Mouse (Mus musculus): ENCODE measurements around the gene Pip5k1a.
"Not testable (repeated sequence)": the region's sequence is repeated elsewhere in the genome, so short reads cannot be mapped to it uniquely, and the experiment has no call there.

Gene Pip5k1a

GRCm38 (mm10) chr3:95112760-95113159 is 6.0 kb upstream of the Pip5k1a start:
- no peak for DNase-seq (ENCODE audit: low spot score in 2 of 2)

DNA sequence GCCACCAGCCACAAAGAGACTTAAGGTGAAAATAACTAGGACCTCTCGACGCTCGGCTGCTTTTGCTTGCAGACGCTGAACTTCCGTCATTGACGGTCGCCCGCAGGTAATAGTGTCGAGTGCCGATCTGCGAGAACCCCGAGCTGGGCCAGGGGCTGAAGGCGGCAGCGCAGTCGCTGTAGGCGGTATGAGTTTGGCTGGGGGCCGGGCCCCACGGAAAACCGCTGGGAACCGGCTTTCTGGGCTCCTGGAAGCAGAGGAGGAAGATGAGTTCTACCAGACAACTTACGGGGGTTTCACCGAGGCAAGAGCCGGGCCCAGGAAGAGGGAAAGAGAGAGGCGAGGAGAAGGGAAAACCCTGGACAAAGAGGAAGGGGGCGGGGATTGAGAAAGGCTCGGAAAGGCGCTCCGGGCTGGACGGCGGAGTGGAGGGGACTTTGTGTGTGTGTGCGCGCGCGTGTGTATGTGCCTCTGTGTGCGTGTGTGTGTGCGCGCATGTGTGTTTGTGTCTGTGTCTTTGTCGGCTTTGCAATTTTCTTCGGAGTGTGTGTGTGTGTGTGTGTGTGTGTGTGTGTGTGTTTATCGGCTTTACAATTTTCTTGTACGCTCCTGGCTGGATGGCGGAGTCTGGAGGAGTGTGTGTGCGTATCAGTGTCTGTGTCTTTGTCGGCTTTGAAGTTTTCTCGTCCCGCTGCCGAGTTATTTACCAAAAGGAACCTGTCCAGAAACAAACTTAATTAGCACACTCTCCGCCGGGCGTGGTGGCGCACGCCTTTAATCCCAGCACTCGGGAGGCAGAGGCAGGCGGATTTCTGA is 4.4 kb upstream of the Pip5k1a start, which contains the start of gene Vps72:
Gene Vps72 (plus strand): TSS at position 112 of the 816 bp plus-strand sequence.
- DNase-seq (ENCODE audit: low spot score in 2 of 2): peak; percentile 87 to 88

DNA sequence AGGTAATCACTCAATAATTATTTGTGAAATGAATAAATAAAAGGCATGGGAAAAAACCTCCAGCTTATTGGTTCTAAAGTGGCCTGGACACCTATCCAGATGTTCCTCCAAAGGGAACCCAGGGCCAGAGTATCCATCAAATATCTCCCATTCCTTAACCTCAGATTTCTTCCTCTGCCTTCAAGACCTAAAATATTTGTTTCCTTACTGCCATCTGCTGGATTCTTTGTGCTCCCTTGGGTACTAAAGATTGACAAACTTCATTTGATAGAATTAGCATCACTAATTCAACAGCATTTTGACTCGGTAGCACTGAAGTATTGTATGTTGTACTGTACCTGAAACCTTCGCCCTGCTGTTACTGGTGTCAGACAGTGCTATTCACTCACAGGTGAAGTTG is 1.2 kb upstream of the Pip5k1a start:
- DNase-seq (ENCODE audit: low spot score in 2 of 2): no peak

GRCm38 (mm10) chr3:95107308-95107707 is 578 bp upstream of the Pip5k1a start:
- DNase-seq (ENCODE audit: low spot score in 2 of 2): not testable (repeated sequence)

GRCm38 (mm10) chr3:95105586-95106337 is 968 bp downstream of the Pip5k1a start:
- DNase-seq (ENCODE audit: low spot score in 2 of 2): no peak

DNA sequence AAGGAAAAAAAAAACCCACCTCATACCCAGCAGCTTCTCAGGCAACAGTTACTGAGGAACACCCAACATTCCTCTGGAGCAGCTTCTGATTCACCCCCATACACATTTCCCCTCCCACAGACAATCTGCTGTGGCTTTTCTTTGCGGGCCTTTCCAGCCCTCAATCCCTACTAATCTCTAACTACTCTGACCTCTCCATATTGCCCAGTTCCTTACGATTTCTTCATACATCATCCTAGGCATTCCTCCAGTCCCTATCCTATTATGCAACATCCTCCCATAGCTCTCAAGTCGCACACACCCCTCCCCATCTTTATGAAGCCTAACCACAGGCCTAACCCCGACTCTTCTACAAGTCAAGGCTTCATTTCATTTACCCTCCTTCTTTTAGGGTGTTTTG is 1.6 kb downstream of the Pip5k1a start:
- DNase-seq (ENCODE audit: low spot score in 2 of 2): peak in 1 of 2 experiments; percentile 25

GRCm38 (mm10) chr3:95100854-95101253 is 5.9 kb downstream of the Pip5k1a start:
- no peak for DNase-seq (ENCODE audit: low spot score in 2 of 2)

- no peak for DNase-seq (ENCODE audit: low spot score in 2 of 2)
Observed at GRCm38 (mm10) chr3:95088071-95088470, 18.7 kb downstream of the Pip5k1a start.

DNA sequence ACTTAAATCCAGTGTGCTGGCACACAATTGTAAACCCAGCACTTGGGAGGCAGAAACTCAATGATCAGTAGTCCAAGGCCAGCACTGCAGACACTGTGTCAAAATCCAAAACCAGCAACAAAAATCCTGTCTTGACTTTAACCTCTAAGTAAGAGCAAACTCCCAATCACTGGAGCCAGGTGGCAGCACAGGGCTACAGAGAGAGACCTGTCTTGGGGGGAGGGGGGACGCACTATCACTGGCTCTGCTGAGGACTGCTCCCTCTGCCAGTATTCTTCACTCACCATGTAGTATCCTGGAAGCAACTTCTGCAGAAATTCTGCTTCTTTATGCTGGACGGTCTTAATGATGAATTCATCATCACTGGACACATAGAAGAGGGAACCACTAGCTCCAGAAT is 35.1 kb downstream of the Pip5k1a start:
- DNase-seq (ENCODE audit: low spot score in 2 of 2): no peak

- no peak for DNase-seq (ENCODE audit: low spot score in 2 of 2)
Observed at GRCm38 (mm10) chr3:95066570-95066969, 40.2 kb downstream of the Pip5k1a start.

GRCm38 (mm10) chr3:95066095-95066494 is 40.6 kb downstream of the Pip5k1a start:
- no peak for DNase-seq (ENCODE audit: low spot score in 2 of 2)

GRCm38 (mm10) chr3:95065553-95065952 is 41.2 kb downstream of the Pip5k1a start:
- no peak for DNase-seq (ENCODE audit: low spot score in 2 of 2)

- DNase-seq (ENCODE audit: low spot score in 2 of 2): no peak
Observed at GRCm38 (mm10) chr3:95063741-95064140, 43.0 kb downstream of the Pip5k1a start.

- DNase-seq (ENCODE audit: low spot score in 2 of 2): no peak
Observed at GRCm38 (mm10) chr3:95058078-95058477, 48.7 kb downstream of the Pip5k1a start.

GRCm38 (mm10) chr3:95056275-95056674 is 50.5 kb downstream of the Pip5k1a start:
- no peak for DNase-seq (ENCODE audit: low spot score in 2 of 2)

DNA sequence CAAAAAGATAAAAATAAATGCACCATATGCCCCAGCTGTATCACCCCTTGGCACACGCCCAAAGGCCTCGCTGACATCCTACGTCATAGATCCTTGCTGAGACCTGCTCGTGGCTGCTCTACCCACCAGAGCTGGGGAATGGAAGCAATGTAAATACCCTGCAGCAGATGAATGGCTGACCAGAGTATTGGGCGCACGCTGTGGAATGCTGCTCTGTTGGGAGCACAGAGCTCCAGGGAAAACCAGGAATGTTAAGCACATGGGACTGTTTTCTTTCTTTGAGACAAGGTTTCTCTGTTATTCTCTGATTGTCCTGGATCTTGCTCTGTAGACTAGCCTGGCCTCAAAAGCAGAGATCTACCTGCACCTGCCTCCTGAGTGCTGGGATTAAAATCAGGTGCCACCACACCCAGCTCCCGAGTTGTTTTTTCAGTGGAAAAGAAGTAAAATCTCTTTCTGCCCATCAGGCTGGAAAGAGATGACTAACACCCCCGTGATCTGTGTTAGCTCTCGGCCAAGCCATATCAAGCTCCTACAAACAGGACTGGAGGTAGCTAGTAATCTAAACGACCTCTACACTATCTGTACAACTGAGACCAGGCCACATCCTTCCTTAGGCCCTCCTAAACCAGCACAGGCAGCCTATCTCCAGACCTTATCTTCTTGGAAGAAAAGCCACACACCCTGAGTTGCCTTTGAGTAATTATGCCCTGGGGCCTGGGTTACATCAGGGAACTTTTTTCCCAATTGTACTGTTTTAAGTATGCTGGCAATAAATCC is 52.1 kb downstream of the Pip5k1a start:
- DNase-seq (ENCODE audit: low spot score in 2 of 2): no peak

- DNase-seq (ENCODE audit: low spot score in 2 of 2): no peak
Observed at GRCm38 (mm10) chr3:95053701-95054100, 53.0 kb downstream of the Pip5k1a start.

DNA sequence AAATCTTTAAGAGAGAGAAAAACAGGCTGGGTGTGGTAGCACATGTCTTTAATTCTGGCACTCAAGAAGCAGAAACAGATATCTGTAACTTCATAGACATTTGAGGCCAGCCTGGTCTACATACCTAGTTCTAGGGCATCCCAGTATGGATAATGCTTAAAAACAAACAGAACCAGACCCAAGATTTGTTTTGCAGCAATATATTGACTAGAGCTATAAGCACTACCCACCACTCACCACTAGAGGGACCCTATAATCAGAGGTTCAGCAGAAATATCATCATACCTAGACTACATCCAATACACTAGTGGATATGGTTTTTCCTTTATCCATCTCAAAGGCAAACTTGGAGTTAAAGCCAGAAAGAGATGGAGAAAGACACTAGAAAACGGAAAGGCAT is 53.8 kb downstream of the Pip5k1a start:
- DNase-seq (ENCODE audit: low spot score in 2 of 2): no peak

- no peak for DNase-seq (ENCODE audit: low spot score in 2 of 2)
Observed at GRCm38 (mm10) chr3:95047914-95048313, 58.8 kb downstream of the Pip5k1a start.

DNA sequence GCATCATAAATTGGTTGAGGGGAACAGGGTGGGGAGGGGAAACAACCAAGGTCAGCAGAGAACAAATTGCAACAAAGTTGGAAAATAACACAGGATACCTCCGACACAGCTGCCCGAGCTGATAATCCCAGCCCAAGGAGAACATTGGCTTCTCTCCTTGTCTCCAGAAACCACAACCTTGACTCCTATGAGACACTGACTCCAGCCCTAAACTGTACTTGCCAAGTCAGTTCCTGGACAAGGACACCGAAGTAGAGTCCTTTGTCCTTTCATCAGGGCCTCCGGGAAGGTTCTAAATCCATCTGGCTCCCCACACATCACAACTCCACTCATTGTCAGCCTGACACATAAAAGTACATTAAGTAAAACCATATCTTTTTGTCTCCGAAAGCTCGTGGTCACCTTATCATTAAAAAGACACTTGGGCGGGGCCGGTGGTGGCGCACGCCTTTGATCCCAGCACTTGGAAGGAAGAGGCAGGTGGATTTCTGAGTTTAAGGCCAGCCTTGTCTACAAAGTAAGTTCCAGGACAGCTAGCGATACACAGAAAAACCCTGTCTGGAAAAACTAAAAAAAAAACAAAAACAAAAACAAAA is 60.2 kb downstream of the Pip5k1a start:
- no peak for DNase-seq (ENCODE audit: low spot score in 2 of 2)

DNA sequence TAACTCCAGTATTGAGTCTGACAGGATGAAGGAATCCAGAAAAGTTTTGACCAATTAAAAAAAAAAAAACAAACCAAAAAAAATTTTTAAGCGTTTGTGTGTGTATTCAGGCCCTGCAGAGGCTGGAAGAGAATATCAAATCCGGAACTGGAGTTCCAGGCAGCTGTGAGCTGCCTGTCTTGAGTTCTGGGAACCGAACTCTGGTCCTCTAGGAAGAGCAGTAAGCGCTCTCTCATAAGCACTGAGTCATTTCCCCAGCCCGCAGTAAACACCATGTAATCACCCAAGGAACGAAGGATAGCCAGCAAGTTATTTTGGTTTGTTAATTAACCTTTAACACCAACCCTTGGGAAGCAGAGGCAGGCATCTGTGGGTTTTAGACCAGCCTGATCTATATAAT is 63.5 kb downstream of the Pip5k1a start:
- no peak for DNase-seq (ENCODE audit: low spot score in 2 of 2)

DNA sequence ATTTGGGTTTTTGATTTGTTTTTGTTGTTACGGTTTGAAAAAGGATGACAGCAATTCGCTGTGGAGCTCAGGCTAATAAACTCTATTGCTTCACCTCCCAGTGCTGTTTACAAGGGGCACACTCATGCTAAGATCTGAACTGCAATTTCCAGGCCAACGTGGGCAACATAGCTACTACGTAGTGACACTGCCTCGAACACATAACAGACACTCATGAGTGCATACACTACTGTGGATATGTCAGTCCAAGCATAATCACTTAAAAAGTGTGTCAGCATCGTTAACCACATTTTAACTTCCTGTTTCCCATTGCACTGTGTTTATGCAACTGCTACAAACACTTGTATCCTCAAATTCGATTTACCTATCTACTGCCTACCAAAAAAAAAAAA is 63.9 kb downstream of the Pip5k1a start:
- no peak for DNase-seq (ENCODE audit: low spot score in 2 of 2)

Data from frontal cortex, postnatal 25 days (tissue).